Mouse (Mus musculus) heart, postnatal 0 days (tissue): ENCODE measurements around the gene Cyp4v3.

Source experiments
- CTCF ChIP-seq: IDR thresholded peaks from 2 replicates; pipeline ENCODE4 v1.5.1; 2016; ENCODE audit warnings: antibody characterized with exemption, control low read depth, low read depth
- EP300 ChIP-seq: IDR thresholded peaks from 2 replicates; pipeline ENCODE4 v1.6.1; 2016; ENCODE audit warnings: antibody characterized with exemption, low read depth

GRCm38 (mm10) chr8:45381963-45382347, 48.9 kb upstream of the Cyp4v3 start, which contains the start of gene Fam149a:
- TF ChIP-seq CTCF (no peak), EP300 (no peak)
